Mouse (Mus musculus) bone marrow macrophage, adult 2 months (primary cell): ENCODE measurements at regions not wholly inside any gene's neighbourhood (a gene's known extent, or its start where the extent isn't known, plus 50 kb on each side); places are given as distances from the start of the nearest gene placed in this dataset.

Source experiments
- H3K27ac ChIP-seq: 2 replicates; pipeline ENCODE4 v1.5.1; 2012; ENCODE audit warnings: low read depth, low read length; ENCODE audit not compliant: insufficient read depth
- H3K4me1 ChIP-seq: 2 replicates; pipeline ENCODE4 v1.6.1; 2012; ENCODE audit warnings: low read length; ENCODE audit not compliant: control insufficient read depth, insufficient read depth
- H3K4me3 ChIP-seq: 2 replicates; pipeline ENCODE4 v1.5.1; 2012; ENCODE audit warnings: mild to moderate bottlenecking, low read length, moderate library complexity; ENCODE audit not compliant: insufficient read depth
- CTCF ChIP-seq: IDR thresholded peaks from 2 replicates; pipeline ENCODE4 v1.5.1; 2012; ENCODE audit warnings: low read depth, mild to moderate bottlenecking, low read length, moderate library complexity
- POLR2A ChIP-seq: IDR thresholded peaks from 2 replicates; pipeline ENCODE4 v1.6.1; 2012; ENCODE audit warnings: mild to moderate bottlenecking, low read depth, low read length, borderline replicate concordance

DNA sequence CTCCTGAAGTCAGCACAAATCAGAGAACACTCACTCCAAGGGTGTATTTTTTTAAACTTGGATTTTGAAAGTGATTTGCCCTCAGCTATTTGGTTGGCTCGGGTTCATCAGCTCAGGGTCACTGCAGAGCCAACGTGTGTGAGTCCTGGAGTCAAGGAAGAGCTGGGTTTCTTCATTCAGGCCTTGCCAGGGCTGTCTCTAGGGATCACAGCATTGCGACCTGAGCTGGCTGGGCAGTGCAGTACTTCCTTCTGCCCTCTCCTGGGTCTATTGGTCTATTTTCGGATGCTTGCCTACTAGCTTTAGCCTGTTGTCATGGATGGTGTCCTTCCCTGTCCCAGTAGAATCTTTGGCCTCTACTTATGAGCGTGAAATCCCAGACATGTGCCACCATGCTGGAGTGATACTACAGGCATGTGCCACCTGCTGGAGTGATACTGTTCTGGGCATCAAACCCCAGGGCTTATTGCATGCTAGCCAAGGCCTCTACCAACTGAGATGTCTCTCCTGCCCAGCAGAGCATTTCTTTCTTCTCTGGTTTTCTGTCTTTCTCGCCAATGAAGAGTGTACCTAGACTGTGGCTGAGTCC lies 211.7 kb upstream of the Rbfox1 start:
- no peak overlapping the region for H3K4me3 ChIP-seq
- TF ChIP-seq CTCF (no peak), POLR2A (no peak)
- H3K27ac ChIP-seq = no peak overlapping the region
- H3K4me1 ChIP-seq = no peaks in the 10 kb centered on the region

GRCm38 (mm10) chr16:5672871-5673270 lies 212.3 kb upstream of the Rbfox1 start:
- TF ChIP-seq CTCF (no peak), POLR2A (no peak)

DNA sequence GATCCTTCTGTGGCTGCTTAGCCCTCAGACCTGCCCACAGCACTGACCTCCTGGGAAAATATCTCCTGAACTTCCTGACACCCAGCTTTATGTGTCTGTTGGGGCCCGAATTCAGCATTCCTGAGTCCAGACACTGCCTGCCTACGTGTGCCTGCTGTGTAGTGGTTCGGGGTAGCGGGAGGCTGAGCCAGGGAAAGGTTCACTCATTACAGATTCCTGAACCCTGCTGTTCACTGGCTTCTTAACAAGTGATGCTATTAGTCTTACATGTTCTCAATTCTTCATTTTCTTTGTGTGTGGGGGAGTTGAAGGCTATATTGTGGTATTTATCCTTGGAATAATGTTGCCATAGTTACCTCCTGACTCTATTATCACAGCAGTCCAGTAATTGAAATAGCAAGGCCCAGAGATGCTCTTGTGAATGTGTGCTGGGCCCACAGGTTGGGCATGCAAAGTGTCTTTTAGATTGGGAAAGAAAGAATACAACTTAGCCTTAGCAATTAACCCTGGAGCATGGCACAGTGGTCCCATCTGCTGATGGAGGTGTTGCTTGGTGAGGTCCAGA lies 216.7 kb upstream of the Rbfox1 start:
- Histone ChIP-seq H3K4me3 (no peak overlapping the region), H3K4me1 (no peaks in the 10 kb centered on the region), H3K27ac (no peak overlapping the region)
- TF ChIP-seq POLR2A = no peak
- no peak for TF ChIP-seq CTCF

More at GRCm38 (mm10) chr16:5672871-5673270, 212.3 kb upstream of the Rbfox1 start:
- no peak overlapping the region for H3K27ac ChIP-seq
- H3K4me3 ChIP-seq = no peak overlapping the region
- no peaks in the 10 kb centered on the region for H3K4me1 ChIP-seq

DNA sequence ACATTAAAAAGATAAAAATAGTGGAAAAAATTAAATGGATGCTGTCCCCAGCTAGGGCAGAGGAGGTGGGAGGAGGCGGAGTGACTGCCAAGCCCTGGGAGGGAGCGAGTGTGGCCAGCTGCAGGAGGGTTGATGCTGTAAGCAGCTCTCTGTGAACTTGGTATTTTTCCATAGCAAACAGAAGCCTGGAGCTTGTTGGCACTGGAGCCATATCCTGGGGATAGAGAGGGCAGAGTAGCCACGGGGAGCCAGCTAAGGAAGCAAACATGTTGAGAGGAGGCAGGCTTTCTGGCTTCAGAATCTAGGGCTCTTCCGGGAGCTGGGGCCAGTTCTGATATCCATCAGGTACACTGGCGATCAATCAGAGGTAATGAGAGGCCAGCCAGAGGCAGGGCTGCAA lies 223.2 kb upstream of the Rbfox1 start:
- TF ChIP-seq POLR2A = no peak
- no peak for TF ChIP-seq CTCF
- H3K4me3 ChIP-seq = no peak overlapping the region
- H3K27ac ChIP-seq = no peak overlapping the region
- no peaks in the 10 kb centered on the region for H3K4me1 ChIP-seq

DNA sequence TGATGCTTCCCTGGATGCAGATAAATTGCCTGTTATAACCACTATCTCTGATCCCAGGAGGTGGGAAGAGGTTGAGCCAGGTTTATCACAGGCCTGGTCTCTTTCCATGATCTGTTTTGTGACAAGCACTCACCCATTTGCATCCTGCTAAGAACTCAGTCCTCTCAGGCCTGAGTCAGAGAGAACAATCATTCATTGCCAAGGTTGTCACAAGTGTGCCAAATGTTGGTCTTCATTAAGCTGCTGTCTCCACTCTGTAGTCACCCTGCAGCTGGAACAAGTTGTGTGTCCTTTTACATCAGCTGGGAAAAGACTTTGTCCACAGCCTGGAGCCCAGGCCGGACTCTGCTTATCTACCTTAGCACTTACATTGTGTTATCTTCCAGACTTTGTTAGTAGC lies 233.6 kb upstream of the Rbfox1 start:
- H3K4me1 ChIP-seq = no peaks in the 10 kb centered on the region
- H3K4me3 ChIP-seq = no peak overlapping the region
- TF ChIP-seq CTCF = no peak
- TF ChIP-seq POLR2A = no peak
- H3K27ac ChIP-seq = no peak overlapping the region

GRCm38 (mm10) chr16:5651002-5651401 lies 234.2 kb upstream of the Rbfox1 start:
- TF ChIP-seq CTCF (no peak), POLR2A (no peak)
- no peak overlapping the region for H3K27ac ChIP-seq

GRCm38 (mm10) chr16:5639956-5640355 lies 245.2 kb upstream of the Rbfox1 start:
- Histone ChIP-seq H3K27ac (no peak overlapping the region), H3K4me1 (no peaks in the 10 kb centered on the region), H3K4me3 (no peak overlapping the region)
- TF ChIP-seq CTCF = no peak
- no peak for TF ChIP-seq POLR2A

More at GRCm38 (mm10) chr16:5651002-5651401, 234.2 kb upstream of the Rbfox1 start:
- Histone ChIP-seq H3K4me1 (no peaks in the 10 kb centered on the region), H3K4me3 (no peak overlapping the region)

GRCm38 (mm10) chr16:5629996-5630395 lies 255.2 kb upstream of the Rbfox1 start:
- no peak overlapping the region for H3K27ac ChIP-seq
- TF ChIP-seq CTCF = no peak
- no peak for TF ChIP-seq POLR2A
- H3K4me3 ChIP-seq = no peak overlapping the region
- no peaks in the 10 kb centered on the region for H3K4me1 ChIP-seq

- no peaks in the 10 kb centered on the region for H3K4me1 ChIP-seq
- TF ChIP-seq POLR2A (no peak), CTCF (no peak)
- H3K27ac ChIP-seq = no peak overlapping the region
- H3K4me3 ChIP-seq = no peak overlapping the region
These were observed 257.2 kb upstream of the Rbfox1 start for GRCm38 (mm10) chr16:5627910-5628309.

- Histone ChIP-seq H3K4me1 (no peaks in the 10 kb centered on the region), H3K4me3 (no peak overlapping the region), H3K27ac (no peak overlapping the region)
- TF ChIP-seq POLR2A (no peak), CTCF (no peak)
These were observed 257.8 kb upstream of the Rbfox1 start for GRCm38 (mm10) chr16:5627117-5627909.
